14 mouse cellular contexts compared by ENCODE assay signal in genomic region chr2:143018591-143019130, GRCm38 (mm10). TPM values are rescaled to one million over a fixed set of nuclear protein-coding genes. Genes with fewer than 3 reads are reported as not detected.
DNase-seq lines count a peak whose midpoint lies in the region; ATAC-seq and TF ChIP-seq lines count a peak whose summit lies in the region.
"Had no signal": no experiment of that assay in that cellular context is flagged by ENCODE, and none has a peak within 500 bp of the region (broad histone marks: within the 10 kb centered on the region; RNA-seq: fewer than 3 reads in every experiment).

No protein-coding gene starts in this region.

- H3K9me3 ChIP-seq in neural tube, embryonic 13.5 days, result no peaks in the 10 kb centered on the region
- H3K9me3 ChIP-seq: liver, embryonic 13.5 days had no signal

- H3K27me3 ChIP-seq in kidney, adult 2 months (replicated peaks; ENCODE audit: control insufficient read depth, insufficient read depth, low read length), result no peaks in the 10 kb centered on the region
- H3K27me3 ChIP-seq in neural tube, embryonic 13.5 days, result no peaks in the 10 kb centered on the region
- H3K27me3 ChIP-seq: liver, embryonic 13.5 days had no signal

- H3K9ac ChIP-seq in neural tube, embryonic 13.5 days, result no peak overlapping the region
- H3K9ac ChIP-seq: liver, embryonic 13.5 days had no signal

- ATAC-seq in neural tube, embryonic 13.5 days (ENCODE audit: low read depth), result peak; percentile 75
- ATAC-seq in erythroblast, adult 5-6 weeks (replicated peaks; ENCODE audit: low FRiP score, poor library complexity, severe bottlenecking), result no peak

- WGBS in kidney, adult 2 months, result 13% methylated on average over 5 of the region's 5 CpGs
- WGBS in neural tube, embryonic 13.5 days, result 5% methylated on average over 5 of the region's 5 CpGs

- H3K36me3 ChIP-seq in kidney, adult 2 months (ENCODE audit: control insufficient read depth, insufficient read depth, low read length), result no peaks in the 10 kb centered on the region
- no peaks in the 10 kb centered on the region for H3K36me3 ChIP-seq in neural tube, embryonic 13.5 days
- H3K36me3 ChIP-seq: liver, embryonic 13.5 days had no signal

- no peaks in the 10 kb centered on the region for H3K4me1 ChIP-seq in kidney, adult 2 months (ENCODE audit: control insufficient read depth, insufficient read depth, low read length)
- peaks cover 23% of the 10 kb centered on the region for H3K4me1 ChIP-seq in neural tube, embryonic 13.5 days (replicated peaks)
- H3K4me1 ChIP-seq: liver, embryonic 13.5 days had no signal

- no peak for TF ChIP-seq POLR2A in kidney, adult 2 months (IDR thresholded peaks at IDR 0.05; ENCODE audit: low read depth, low read length)

- H3K4me2 ChIP-seq in neural tube, embryonic 13.5 days, result peak overlapping the region; percentile 30
- H3K4me2 ChIP-seq: liver, embryonic 13.5 days had no signal

- no peak for TF ChIP-seq CTCF in kidney, adult 2 months (conservative IDR thresholded peaks at IDR 0.05; ENCODE audit: insufficient read depth, insufficient read length, low read depth, low read length)

- no peak overlapping the region for H3K4me3 ChIP-seq in kidney, adult 2 months (ENCODE audit: insufficient read depth, low read depth, low read length)
- H3K4me3 ChIP-seq in neural tube, embryonic 13.5 days, result no peak overlapping the region
- H3K4me3 ChIP-seq: liver, embryonic 13.5 days had no signal

- DNase-seq in adrenal gland, adult 2 months, result peak; percentile 1
- no peak for DNase-seq in adrenal gland, postnatal 36 days
- peak; percentile 3 to 24 for DNase-seq in kidney, postnatal 4 days
- no peak for DNase-seq in kidney, adult 2 months
- peak; percentile 60 for DNase-seq in hindlimb bud, embryonic 11.5 days (ENCODE audit: extremely low spot score, low read depth, low spot score)
- DNase-seq in retina, embryonic 14.5 days (ENCODE audit: low spot score), result no peak
- DNase-seq: cerebellum, postnatal 10 days; gastrocnemius, postnatal 10 days; liver, embryonic 13.5 days; lung, postnatal 4 days; right cerebral cortex, adult 18-20 months had no signal

- no peak overlapping the region for H3K27ac ChIP-seq in kidney, adult 2 months (ENCODE audit: insufficient read depth, low read depth, low read length)
- peak overlapping the region; percentile 75 for H3K27ac ChIP-seq in neural tube, embryonic 13.5 days (replicated peaks)
- H3K27ac ChIP-seq: liver, embryonic 13.5 days had no signal

RNA-seq across cellular contexts. Expression of gene Snrpb2, which starts 44.2 kb away (rescaled TPM):
- total RNA-seq in adrenal gland, adult 2 months (2021), result 10 to 100 TPM; 34.8 to 39.8 TPM
- 0.57 and 0.67 TPM in 2 replicates for polyA plus RNA-seq in adrenal gland, adult 2 months (2012; rRNA removed)
- total RNA-seq in adrenal gland, postnatal 36 days (2021), result 10 to 100 TPM; 42.5 to 42.9 TPM
- polyA plus RNA-seq in kidney, adult 2 months (2012; rRNA removed), result 3.4 and 5.3 TPM in 2 replicates
- polyA plus RNA-seq in neural tube, embryonic 13.5 days (2015; fragmentation: Nextera tagmentation; extraction: Ambion mirVana), result 71.4 and 73.6 TPM in 2 replicates
- total RNA-seq in erythroblast, adult 5-6 weeks (2015; ENCODE audit: low replicate concordance), result 24.2 and 25.7 TPM in 2 replicates
- 8.1 and 30.4 TPM in 2 replicates for total RNA-seq in erythroblast, adult 5-6 weeks (2017; ENCODE audit: low replicate concordance)

RNA-seq across cellular contexts. Expression of gene Otor, which starts 59.6 kb away (rescaled TPM):
- total RNA-seq in adrenal gland, adult 2 months (2021), result not detected
- not detected in 2 replicates for polyA plus RNA-seq in adrenal gland, adult 2 months (2012; rRNA removed)
- total RNA-seq in adrenal gland, postnatal 36 days (2021), result not detected
- not detected in 2 replicates for polyA plus RNA-seq in kidney, adult 2 months (2012; rRNA removed)
- 0.84 and 2.4 TPM in 2 replicates for polyA plus RNA-seq in neural tube, embryonic 13.5 days (2015; fragmentation: Nextera tagmentation; extraction: Ambion mirVana)
- not detected in 2 replicates for total RNA-seq in erythroblast, adult 5-6 weeks (2015; ENCODE audit: low replicate concordance)
- not detected in 2 replicates for total RNA-seq in erythroblast, adult 5-6 weeks (2017; ENCODE audit: low replicate concordance)
- total RNA-seq: gastrocnemius, postnatal 10 days; layer of hippocampus, postnatal 10 days had no signal

Comparison
In these comparisons a context has a peak if more than half of its experiments do, and no peak if none do; other contexts are left out.
1. DNase-seq: peak in adrenal gland, adult 2 months (single experiment), kidney, postnatal 4 days (2 of 2) and hindlimb bud, embryonic 11.5 days (single experiment); none in adrenal gland, postnatal 36 days (0 of 2), kidney, adult 2 months (single experiment) and retina, embryonic 14.5 days (single experiment).